ENCODE assay signal across 10 mouse cellular contexts in genomic region chr7:29425413-29425827, GRCm38 (mm10).
DNase-seq lines count a peak whose midpoint lies in the region; ATAC-seq and TF ChIP-seq lines count a peak whose summit lies in the region.
"Had no signal": no experiment of that assay in that cellular context is flagged by ENCODE, and none has a peak within 500 bp of the region (broad histone marks: within the 10 kb centered on the region; RNA-seq: fewer than 3 reads in every experiment).

No protein-coding gene starts in this region.

- H3K9me3 ChIP-seq in lung, embryonic 14.5 days (ENCODE audit: low read depth, low read length) = no peaks in the 10 kb centered on the region
- H3K9me3 ChIP-seq: midbrain, embryonic 12.5 days had no signal

- no peaks in the 10 kb centered on the region for H3K36me3 ChIP-seq in lung, embryonic 14.5 days (ENCODE audit: insufficient read depth)
- H3K36me3 ChIP-seq: midbrain, embryonic 12.5 days had no signal

- no peaks in the 10 kb centered on the region for H3K27me3 ChIP-seq in lung, embryonic 14.5 days (ENCODE audit: insufficient read depth, low read length)

- TF ChIP-seq CTCF in gastrocnemius, adult 2 months (IDR thresholded peaks at IDR 0.05) = no peak
- no peak for TF ChIP-seq CTCF in lung, embryonic 14.5 days (IDR thresholded peaks at IDR 0.05; ENCODE audit: low read depth)

- intact Hi-C loops in gastrocnemius, adult 2 months (cut with DNase I) = no loop called here

- peaks cover 35% of the 10 kb centered on the region for H3K4me1 ChIP-seq in lung, embryonic 14.5 days (ENCODE audit: insufficient read depth)

- DNase-seq in gastrocnemius, adult 2 months = peak; percentile 11
- DNase-seq in gastrocnemius, postnatal 25 days = no peak
- peak; percentile 34 for DNase-seq in right cerebral cortex, postnatal 25 days
- no peak for DNase-seq in right cerebral cortex, postnatal 36 days (ENCODE audit: low spot score in 2 of 2)
- DNase-seq in lung, embryonic 14.5 days = peak; percentile 67
- no peak for DNase-seq in adrenal gland, postnatal 25 days
- no peak for DNase-seq in embryo, embryonic 10 days (ENCODE audit: low spot score)
- DNase-seq in urinary bladder, adult 2 months (ENCODE audit: low spot score) = no peak
- DNase-seq: gastrocnemius, postnatal 14 days had no signal

- 11% methylated on average over 7 of the region's 7 CpGs for WGBS in lung, embryonic 14.5 days

- H3K9ac ChIP-seq in lung, embryonic 14.5 days = no peak overlapping the region
- H3K9ac ChIP-seq: midbrain, embryonic 12.5 days had no signal

- H3K4me3 ChIP-seq in gastrocnemius, adult 2 months = no peak overlapping the region
- no peak overlapping the region for H3K4me3 ChIP-seq in lung, embryonic 14.5 days (ENCODE audit: low read depth, low read length)
- H3K4me3 ChIP-seq: midbrain, embryonic 12.5 days had no signal

- H3K4me2 ChIP-seq in lung, embryonic 14.5 days = peak overlapping the region; percentile 41
- H3K4me2 ChIP-seq: midbrain, embryonic 12.5 days had no signal

- H3K27ac ChIP-seq in gastrocnemius, adult 2 months = peak overlapping the region; percentile 64
- H3K27ac ChIP-seq in lung, embryonic 14.5 days (ENCODE audit: low read depth) = peak overlapping the region; percentile 88
- H3K27ac ChIP-seq: midbrain, embryonic 12.5 days had no signal

- peak; percentile 68 for ATAC-seq in lung, embryonic 14.5 days (ENCODE audit: insufficient read depth)

Comparison
In these comparisons a context has a peak if more than half of its experiments do, and no peak if none do; other contexts are left out.
1. DNase-seq: peak in gastrocnemius, adult 2 months (single experiment), right cerebral cortex, postnatal 25 days (single experiment) and lung, embryonic 14.5 days (single experiment); none in gastrocnemius, postnatal 25 days (single experiment), right cerebral cortex, postnatal 36 days (0 of 2), adrenal gland, postnatal 25 days (single experiment), embryo, embryonic 10 days (single experiment) and urinary bladder, adult 2 months (single experiment).